Mouse (Mus musculus) kidney, postnatal 0 days (tissue): ENCODE measurements around the gene Slc25a41. TPM values are rescaled to one million over a fixed set of nuclear protein-coding genes. Genes with fewer than 3 reads are reported as not detected.

Experiments used
- ATAC-seq: fragments of 200-750 bp; cut with Nextera tagmentation; replicated peaks from 2 replicates; pipeline ENCODE4 v1.8.0; 2017; ENCODE audit warnings: low read depth, moderate number of reproducible peaks, moderate TSS enrichment, moderate library complexity; ENCODE audit not compliant: low FRiP score
- DNase-seq: peaks from one replicate; pipeline ENCODE4 v3.0.0-alpha.2; 2016; ENCODE audit warnings: low spot score
- H3K27ac ChIP-seq: fragments of 300-500 bp; sonication (generic); 2 replicates; pipeline ENCODE4 v1.5.1; 2014; ENCODE audit warnings: mild to moderate bottlenecking
- H3K27me3 ChIP-seq: fragments of 300-500 bp; sonication (generic); 2 replicates; pipeline ENCODE4 v1.6.1; 2014; ENCODE audit warnings: low read length, mixed read lengths; ENCODE audit not compliant: insufficient read depth
- H3K36me3 ChIP-seq: fragments of 300-500 bp; sonication (generic); 2 replicates; pipeline ENCODE4 v1.6.1; 2014; ENCODE audit warnings: low read length, mixed read lengths; ENCODE audit not compliant: insufficient read depth
- H3K4me1 ChIP-seq: fragments of 300-500 bp; sonication (generic); replicated peaks from 2 replicates; pipeline ENCODE4 v1.6.1; 2014; ENCODE audit warnings: antibody characterized with exemption, low read length, mixed read lengths; ENCODE audit not compliant: insufficient read depth
- H3K4me2 ChIP-seq: fragments of 300-500 bp; sonication (generic); 2 replicates; pipeline ENCODE4 v1.6.1; 2014; ENCODE audit warnings: mild to moderate bottlenecking, low read length, moderate library complexity, mixed read lengths
- H3K4me3 ChIP-seq: fragments of 300-500 bp; sonication (generic); replicated peaks from 2 replicates; pipeline ENCODE4 v1.5.1; 2014; ENCODE audit warnings: low read depth, low read length
- H3K9ac ChIP-seq: fragments of 300-500 bp; sonication (generic); 2 replicates; pipeline ENCODE4 v1.6.1; 2014; ENCODE audit warnings: low read depth, low read length
- H3K9me3 ChIP-seq: fragments of 300-500 bp; sonication (generic); replicated peaks from 2 replicates; pipeline ENCODE4 v1.6.1; 2016; ENCODE audit warnings: low read length, inconsistent platforms, mixed read lengths
- CTCF ChIP-seq: IDR thresholded peaks from 2 replicates; pipeline ENCODE4 v1.5.1; 2016; ENCODE audit warnings: antibody characterized with exemption, low read depth, mild to moderate bottlenecking, moderate library complexity
- WGBS: fragments of 180-500 bp; shearing (Covaris S2); extraction: QIAGEN DNeasy Blood & Tissue Kit; methylation state at CpG from one replicate; pipeline ENCODE4 v1.1.7; 2014; 5-methylcytosine and 5-hydroxymethylcytosine counted together
- polyA plus RNA-seq: library from polyadenylated mRNA; unstranded; fragments of >200 nt; fragmentation: Nextera tagmentation; extraction: Ambion mirVana; gene quantifications from 2 replicates; pipeline ENCODE4 v1.2.1, GENCODE M21; 2015

Gene Slc25a41
- polyA plus RNA-seq, result not detected in 2 replicates

DNA sequence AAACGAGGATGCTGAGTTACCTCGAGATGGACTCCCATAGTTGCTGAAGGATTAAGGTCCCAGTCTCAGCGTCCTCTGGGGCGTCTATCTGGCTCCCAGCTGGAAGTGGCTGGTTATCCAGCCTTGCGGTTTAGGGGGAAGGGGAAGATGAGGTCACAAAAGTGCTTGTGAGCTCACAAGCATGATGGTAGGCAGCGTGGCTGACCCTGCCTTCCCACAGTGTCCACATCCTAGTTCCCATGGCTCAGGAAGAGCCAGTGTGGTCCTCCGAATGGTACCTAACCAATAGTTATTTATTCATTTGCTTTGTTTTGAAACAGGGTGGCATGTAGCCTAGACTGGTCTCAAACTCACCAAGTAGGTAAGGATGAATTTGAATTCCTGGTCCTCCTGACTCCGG, at the start of gene Slc25a41:
TSS of gene Slc25a41 (minus strand) at position 101 of the 400 bp plus-strand sequence.
- Histone ChIP-seq H3K27ac (no peak within 1 kb of the TSS), H3K4me3 (no peak within 1 kb of the TSS), H3K9ac (no peak within 1 kb of the TSS), H3K36me3 (no peaks in the 10 kb centered on the region), H3K9me3 (no peaks in the 10 kb centered on the region), H3K27me3 (no peaks in the 10 kb centered on the region), H3K4me2 (no peak within 1 kb of the TSS), H3K4me1 (no peaks in the 10 kb centered on the region)
- DNase-seq, result no peak
- TF ChIP-seq CTCF, result no peak
- WGBS, result 82% methylated on average over 8 of the region's 8 CpGs
- no peak for ATAC-seq

DNA sequence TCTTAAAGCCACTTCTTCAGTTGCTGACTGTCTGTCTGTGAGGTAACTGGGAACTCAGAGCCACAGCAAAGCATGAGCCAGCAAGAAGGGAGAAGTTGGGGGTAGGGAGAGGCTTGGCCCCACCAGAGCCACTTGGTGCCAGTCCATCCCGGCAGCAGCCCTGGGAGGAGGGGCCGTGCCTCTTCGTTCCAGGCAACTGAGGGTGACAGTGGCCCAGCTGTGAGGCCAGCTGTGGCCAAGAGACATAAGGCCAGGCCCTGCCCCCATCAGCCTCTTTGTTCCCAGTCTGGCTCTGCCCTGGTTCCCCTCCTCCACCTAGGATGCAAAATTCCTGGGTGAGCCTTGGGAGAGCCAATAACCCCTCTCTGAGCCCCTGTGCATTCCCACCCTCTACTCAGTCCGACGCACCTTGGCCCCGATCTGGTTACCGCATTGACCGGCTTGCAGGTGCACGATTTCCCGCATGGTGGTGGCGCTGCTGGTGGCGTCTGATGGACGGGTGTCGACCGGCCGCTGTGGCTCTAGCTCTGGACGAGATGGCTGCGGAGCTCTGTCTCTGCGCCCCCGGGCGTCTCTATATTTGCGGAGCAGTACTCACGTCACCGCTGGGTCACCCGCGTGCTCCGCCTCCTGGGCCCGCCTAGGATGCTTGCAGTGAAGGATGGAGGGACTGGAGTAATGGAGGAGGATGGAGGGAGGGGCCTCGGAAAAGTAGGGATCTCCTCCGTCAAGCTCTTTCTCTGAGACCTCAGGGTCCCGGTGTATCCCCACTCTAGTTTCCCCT, 45.8 kb upstream of the Slc25a41 start, which contains the start of gene Tubb4a:
TSS of gene Tubb4a (minus strand) at position 734 of the 784 bp plus-strand sequence.
- ATAC-seq (peak; percentile 77), DNase-seq (peak; percentile 50)
- peak within 1 kb of the TSS; percentile 39 for H3K4me3 ChIP-seq
- peak within 1 kb of the TSS; percentile 53 for H3K4me2 ChIP-seq
- no peak for TF ChIP-seq CTCF
- H3K4me1 ChIP-seq, result peaks cover 6% of the 10 kb centered on the region
- no peak within 1 kb of the TSS for H3K27ac ChIP-seq
- H3K27me3 ChIP-seq, result no peaks in the 10 kb centered on the region
- no peaks in the 10 kb centered on the region for H3K9me3 ChIP-seq
- 2% methylated on average over 31 of the region's 31 CpGs for WGBS
- no peaks in the 10 kb centered on the region for H3K36me3 ChIP-seq
- H3K9ac ChIP-seq, result peak within 1 kb of the TSS; percentile 24; the same call in 1 of the 2 replicates

DNA sequence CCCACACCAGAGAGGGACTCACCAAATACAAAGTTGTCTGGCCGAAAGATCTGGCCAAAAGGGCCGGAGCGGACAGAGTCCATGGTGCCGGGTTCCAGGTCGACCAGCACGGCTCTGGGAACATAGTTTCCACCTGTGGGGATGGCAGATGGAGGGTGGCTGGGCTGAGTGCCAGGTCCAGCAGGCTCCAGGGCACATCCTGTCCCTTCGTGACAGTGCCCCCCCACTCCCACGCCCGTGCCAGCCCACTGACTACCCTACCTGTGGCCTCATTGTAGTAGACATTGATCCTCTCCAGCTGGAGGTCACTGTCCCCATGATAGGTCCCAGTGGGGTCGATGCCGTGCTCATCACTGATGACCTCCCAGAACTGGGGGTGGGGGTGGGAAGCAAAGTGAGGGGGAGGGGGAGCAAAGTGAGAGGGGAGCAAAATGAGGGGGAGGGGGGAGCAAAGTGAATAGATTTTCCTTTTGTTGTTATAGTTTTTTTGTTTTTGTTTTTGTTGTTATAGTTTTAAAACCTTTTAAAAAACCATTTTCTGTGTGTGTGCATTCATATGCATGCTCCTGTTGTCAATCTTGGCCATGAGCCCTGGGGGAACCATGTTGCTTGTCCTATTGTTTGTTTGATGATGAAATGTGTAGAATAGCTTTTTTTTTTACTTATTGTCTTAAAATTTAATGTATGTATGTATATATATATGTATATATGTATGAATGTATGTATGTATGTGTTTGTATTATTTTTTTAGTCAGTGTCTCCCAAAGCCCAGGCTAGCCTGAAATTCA, 44.7 kb upstream of the Slc25a41 start:
- ATAC-seq, result no peak
- no peaks in the 10 kb centered on the region for H3K36me3 ChIP-seq
- 84% methylated on average over 11 of the region's 11 CpGs for WGBS
- no peak overlapping the region for H3K9ac ChIP-seq
- no peaks in the 10 kb centered on the region for H3K9me3 ChIP-seq
- H3K27me3 ChIP-seq, result no peaks in the 10 kb centered on the region
- H3K4me2 ChIP-seq, result no peak overlapping the region
- H3K4me3 ChIP-seq, result no peak overlapping the region
- no peak for DNase-seq
- H3K27ac ChIP-seq, result no peak overlapping the region
- peaks cover 6% of the 10 kb centered on the region for H3K4me1 ChIP-seq
- TF ChIP-seq CTCF, result no peak

DNA sequence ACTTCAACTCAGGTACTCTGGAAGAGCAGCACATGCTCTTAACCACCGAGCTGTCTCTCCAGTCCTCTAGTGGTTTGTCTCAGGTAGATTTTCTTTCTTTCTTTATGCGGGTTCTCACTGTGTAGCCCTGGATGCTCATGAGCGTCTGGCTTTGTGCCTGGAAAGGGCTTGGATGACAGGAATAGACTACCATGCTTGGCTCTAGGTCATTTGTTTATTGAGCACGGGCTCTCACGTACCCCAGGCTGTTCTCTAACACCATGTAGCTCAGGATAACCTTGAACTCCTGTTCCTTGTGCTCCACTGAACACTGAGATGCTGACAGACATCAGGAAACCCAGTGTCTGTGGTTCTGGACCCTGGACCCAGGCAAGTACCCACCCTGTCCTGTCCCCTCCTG, 41.0 kb upstream of the Slc25a41 start:
- Histone ChIP-seq H3K9me3 (no peaks in the 10 kb centered on the region), H3K27ac (no peak overlapping the region), H3K4me1 (peaks cover 6% of the 10 kb centered on the region), H3K9ac (no peak overlapping the region), H3K36me3 (no peaks in the 10 kb centered on the region), H3K27me3 (no peaks in the 10 kb centered on the region), H3K4me3 (no peak overlapping the region), H3K4me2 (no peak overlapping the region)
- DNase-seq (no peak), ATAC-seq (no peak)
- 79% methylated on average over 5 of the region's 5 CpGs for WGBS
- no peak for TF ChIP-seq CTCF

DNA sequence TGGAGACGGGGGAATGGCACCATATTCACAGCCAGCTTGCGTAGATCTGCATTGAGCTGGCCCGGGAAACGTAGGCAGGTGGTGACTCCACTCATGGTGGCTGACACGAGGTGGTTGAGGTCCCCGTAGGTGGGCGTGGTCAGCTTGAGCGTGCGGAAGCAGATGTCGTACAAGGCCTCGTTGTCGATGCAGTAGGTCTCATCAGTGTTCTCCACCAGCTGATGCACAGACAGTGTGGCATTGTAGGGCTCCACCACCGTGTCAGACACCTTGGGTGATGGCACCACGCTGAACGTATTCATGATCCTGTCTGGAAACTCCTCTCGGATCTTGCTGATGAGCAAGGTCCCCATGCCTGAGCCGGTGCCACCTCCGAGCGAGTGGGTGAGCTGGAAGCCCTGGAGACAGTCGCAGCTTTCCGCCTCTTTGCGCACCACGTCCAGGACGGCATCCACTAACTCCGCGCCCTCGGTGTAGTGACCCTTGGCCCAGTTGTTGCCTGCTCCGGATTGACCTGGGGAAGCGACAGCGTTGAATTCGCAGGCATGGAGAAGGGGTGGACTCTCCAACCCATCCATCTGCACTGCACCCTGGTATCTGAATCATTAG, 39.9 kb upstream of the Slc25a41 start:
- TF ChIP-seq CTCF, result no peak
- no peak overlapping the region for H3K4me2 ChIP-seq
- ATAC-seq (no peak), DNase-seq (no peak)
- no peaks in the 10 kb centered on the region for H3K27me3 ChIP-seq
- no peak overlapping the region for H3K4me3 ChIP-seq
- H3K9me3 ChIP-seq, result no peaks in the 10 kb centered on the region
- H3K9ac ChIP-seq, result no peak overlapping the region
- WGBS, result 94% methylated on average over 31 of the region's 31 CpGs
- H3K27ac ChIP-seq, result no peak overlapping the region
- H3K36me3 ChIP-seq, result no peaks in the 10 kb centered on the region
- H3K4me1 ChIP-seq, result no peaks in the 10 kb centered on the region

DNA sequence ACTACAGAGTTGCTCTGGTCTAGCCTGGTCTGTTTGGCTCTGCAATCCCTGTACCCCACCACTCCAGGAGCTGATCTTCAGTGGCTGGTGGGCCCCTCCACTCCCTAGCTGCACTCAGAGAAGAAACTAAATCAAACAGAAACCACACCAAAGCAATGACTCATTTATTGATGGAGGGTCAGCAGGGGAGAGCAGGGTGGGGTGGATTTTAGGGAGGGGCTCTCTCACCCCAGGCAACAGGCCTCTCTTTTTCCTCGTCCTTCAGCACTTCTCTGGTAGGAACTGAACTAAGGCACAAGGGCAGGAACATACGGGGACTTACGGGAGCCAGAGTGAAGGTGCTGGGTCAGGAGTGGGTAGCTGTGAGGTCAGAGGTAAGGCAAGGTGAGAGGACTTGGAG, 38.5 kb upstream of the Slc25a41 start:
- no peak overlapping the region for H3K27ac ChIP-seq
- H3K36me3 ChIP-seq, result no peaks in the 10 kb centered on the region
- no peaks in the 10 kb centered on the region for H3K27me3 ChIP-seq
- H3K9me3 ChIP-seq, result no peaks in the 10 kb centered on the region
- WGBS, result 66% methylated on average over 3 of the region's 3 CpGs
- TF ChIP-seq CTCF, result no peak
- ATAC-seq, result no peak
- H3K9ac ChIP-seq, result no peak overlapping the region
- H3K4me2 ChIP-seq, result no peak overlapping the region
- H3K4me1 ChIP-seq, result no peaks in the 10 kb centered on the region
- H3K4me3 ChIP-seq, result no peak overlapping the region
- no peak for DNase-seq
